Mouse (Mus musculus) lung, postnatal 0 days (tissue): Measurements from ENCODE around the gene Nmur1.

Experiments used
- CTCF ChIP-seq: IDR thresholded peaks from 2 replicates; pipeline ENCODE4 v1.5.1; 2016; ENCODE audit warnings: antibody characterized with exemption, mild to moderate bottlenecking
- EP300 ChIP-seq: IDR thresholded peaks from 2 replicates; pipeline ENCODE4 v1.6.1; 2016; ENCODE audit warnings: antibody characterized with exemption, mild to moderate bottlenecking, control low read depth

DNA sequence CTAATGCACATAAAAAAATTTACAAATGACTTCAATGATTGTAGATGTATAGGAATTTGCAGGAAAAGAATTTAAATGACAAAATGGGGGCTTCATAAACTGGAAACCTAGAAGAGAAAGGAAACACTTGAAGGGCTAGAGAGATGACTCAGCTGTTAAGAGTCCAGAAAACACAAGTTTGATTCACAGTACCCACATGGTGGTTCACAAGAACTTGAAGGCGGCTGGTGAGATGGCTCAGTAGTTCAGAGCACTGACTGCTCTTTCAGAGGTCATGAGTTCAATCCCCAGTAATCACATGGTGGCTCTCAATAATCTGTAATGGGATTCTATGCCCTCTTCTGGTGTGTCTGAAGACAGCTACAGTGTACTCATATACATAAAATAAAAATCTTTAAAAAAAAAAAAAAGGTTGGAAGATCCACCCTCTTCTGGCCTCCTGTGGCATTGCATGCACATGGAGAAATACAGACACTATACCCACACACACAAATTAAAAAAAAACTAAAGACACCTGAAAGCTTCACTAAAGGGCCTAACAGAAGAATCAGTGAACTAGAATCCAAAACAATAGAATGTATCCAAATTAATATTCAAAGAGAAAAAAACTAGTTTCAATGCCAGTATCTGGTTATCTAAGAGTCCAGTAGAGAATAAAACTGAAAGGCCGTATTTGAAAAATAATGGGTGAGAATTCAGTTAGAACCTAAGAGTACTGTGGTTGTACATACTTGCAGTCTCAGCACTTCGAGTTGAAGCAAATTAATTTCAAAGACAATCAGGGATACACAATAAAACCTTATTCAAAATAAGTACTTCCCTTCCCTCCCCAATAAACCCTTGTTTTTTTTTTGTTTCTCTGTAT, 78.9 kb downstream of the Nmur1 start:
- peak; percentile 17; the same call in 1 of the 2 replicates for TF ChIP-seq CTCF
- no peak for TF ChIP-seq EP300
